Mouse (Mus musculus): ENCODE results near the gene Coq8b. TPM values are rescaled to one million over a fixed set of nuclear protein-coding genes. Genes with fewer than 3 reads are reported as not detected.
"Not testable (repeated sequence)": the region's sequence is repeated elsewhere in the genome, so short reads cannot be mapped to it uniquely, and the experiment has no call there.

Coq8b gene
- polyA plus RNA-seq, 1 experiment from 2014 or later = 16.8 TPM

DNA sequence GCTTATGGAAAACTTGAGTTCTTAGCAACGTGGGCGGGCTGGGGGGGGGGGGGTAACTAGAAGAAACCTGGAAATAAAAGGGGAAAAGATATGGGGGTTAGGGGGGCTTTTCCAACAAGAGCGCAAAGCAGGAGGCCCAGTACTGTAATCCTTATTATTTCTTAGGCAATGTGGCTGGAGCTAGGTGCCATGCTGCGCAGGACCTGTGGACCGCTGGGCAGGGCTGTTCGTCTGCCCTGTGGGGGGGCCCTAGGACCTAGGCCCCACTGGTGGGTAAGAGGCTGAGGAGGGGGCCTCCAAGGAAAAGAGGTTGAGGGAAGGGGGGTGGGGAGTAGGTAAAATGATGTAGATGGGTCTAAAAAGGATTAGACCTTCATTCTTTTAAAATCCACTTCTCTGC, 477 bp downstream of the Coq8b start:
- Histone ChIP-seq H3K36me3 (ENCODE audit: control insufficient read depth, insufficient read depth) (peaks cover 9% of the 10 kb centered on the region; the same call in 1 of the 2 replicates), H3K4me1 (replicated peaks; ENCODE audit: control insufficient read depth, insufficient read depth, low read length) (no peaks in the 10 kb centered on the region), H3K27ac (ENCODE audit: low read depth, low read length) (no peak overlapping the region), H3K4me2 (replicated peaks; ENCODE audit: low read depth) (peak overlapping the region; percentile 67), H3K27me3 (replicated peaks; ENCODE audit: control insufficient read depth, insufficient read depth, low read length) (no peaks in the 10 kb centered on the region), H3K4me3 (ENCODE audit: low read depth, low read length) (peak overlapping the region; percentile 70), H3K9me3 (ENCODE audit: control insufficient read depth) (no peaks in the 10 kb centered on the region), H3K9ac (ENCODE audit: low read depth, low read length) (peak overlapping the region; percentile 31; the same call in 1 of the 2 replicates)
- TF ChIP-seq CTCF (IDR thresholded peaks at IDR 0.05; ENCODE audit: low read depth) = no peak
- WGBS = 4% methylated on average over 6 of the region's 6 CpGs
- ATAC-seq = no peak; the same call in 1 of the 2 replicates

DNA sequence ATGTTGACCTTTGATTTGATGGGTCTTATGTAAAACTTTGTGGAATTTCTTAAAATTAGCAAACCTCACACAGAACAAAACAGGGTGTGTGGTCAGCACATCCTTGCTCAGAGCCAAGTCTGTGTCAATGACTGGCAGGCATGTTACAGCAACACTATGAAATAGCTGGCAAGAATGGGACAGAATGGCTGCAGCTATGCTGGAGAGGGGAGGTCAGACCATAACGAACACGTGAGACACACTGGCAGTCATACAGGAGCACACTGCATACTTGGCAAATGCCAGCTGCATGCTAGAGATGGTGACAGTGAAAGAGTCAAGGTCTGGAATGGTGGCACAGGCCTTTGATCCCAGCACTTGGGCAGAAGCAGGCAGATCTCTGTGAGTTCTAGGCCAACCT, 2.9 kb downstream of the Coq8b start:
- TF ChIP-seq CTCF (IDR thresholded peaks at IDR 0.05; ENCODE audit: low read depth) = no peak
- H3K9me3 ChIP-seq (ENCODE audit: control insufficient read depth) = no peaks in the 10 kb centered on the region
- H3K4me3 ChIP-seq (ENCODE audit: low read depth, low read length) = no peak overlapping the region
- WGBS = 91% methylated on average over 2 of the region's 2 CpGs
- no peaks in the 10 kb centered on the region for H3K27me3 ChIP-seq (replicated peaks; ENCODE audit: control insufficient read depth, insufficient read depth, low read length)
- H3K4me1 ChIP-seq (replicated peaks; ENCODE audit: control insufficient read depth, insufficient read depth, low read length) = no peaks in the 10 kb centered on the region
- ATAC-seq = no peak
- no peak overlapping the region for H3K27ac ChIP-seq (ENCODE audit: low read depth, low read length)
- no peak overlapping the region for H3K4me2 ChIP-seq (replicated peaks; ENCODE audit: low read depth)
- peaks cover 24% of the 10 kb centered on the region for H3K36me3 ChIP-seq (ENCODE audit: control insufficient read depth, insufficient read depth)
- no peak overlapping the region for H3K9ac ChIP-seq (ENCODE audit: low read depth, low read length)

DNA sequence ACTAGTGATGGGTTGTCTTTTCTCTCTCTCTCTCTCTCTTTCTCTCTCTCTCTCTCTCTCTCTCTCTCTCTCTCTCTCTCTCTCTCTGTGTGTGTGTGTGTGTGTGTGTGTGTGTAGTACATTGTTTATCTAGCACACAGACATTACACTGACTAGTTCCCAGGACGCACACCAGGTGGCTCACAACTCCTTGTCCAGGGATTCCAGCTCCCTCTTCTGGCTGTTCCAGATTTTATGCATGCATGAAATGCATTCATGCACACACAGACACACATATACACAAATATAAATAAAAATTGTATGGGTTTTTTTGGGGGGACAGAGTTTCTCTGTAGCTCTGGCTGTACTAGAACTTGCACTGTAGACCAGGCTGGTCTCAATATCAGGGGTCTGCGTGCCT, 4.7 kb downstream of the Coq8b start:
- peak; percentile 61 for TF ChIP-seq CTCF (IDR thresholded peaks at IDR 0.05; ENCODE audit: low read depth)
- ATAC-seq = no peak
- Histone ChIP-seq H3K9me3 (ENCODE audit: control insufficient read depth) (no peaks in the 10 kb centered on the region), H3K9ac (ENCODE audit: low read depth, low read length) (no peak overlapping the region), H3K27me3 (replicated peaks; ENCODE audit: control insufficient read depth, insufficient read depth, low read length) (no peaks in the 10 kb centered on the region), H3K27ac (ENCODE audit: low read depth, low read length) (no peak overlapping the region), H3K4me1 (replicated peaks; ENCODE audit: control insufficient read depth, insufficient read depth, low read length) (no peaks in the 10 kb centered on the region), H3K4me3 (ENCODE audit: low read depth, low read length) (no peak overlapping the region), H3K4me2 (replicated peaks; ENCODE audit: low read depth) (no peak overlapping the region), H3K36me3 (ENCODE audit: control insufficient read depth, insufficient read depth) (peaks cover 35% of the 10 kb centered on the region)
- WGBS = 83% methylated on average over 2 of the region's 2 CpGs

DNA sequence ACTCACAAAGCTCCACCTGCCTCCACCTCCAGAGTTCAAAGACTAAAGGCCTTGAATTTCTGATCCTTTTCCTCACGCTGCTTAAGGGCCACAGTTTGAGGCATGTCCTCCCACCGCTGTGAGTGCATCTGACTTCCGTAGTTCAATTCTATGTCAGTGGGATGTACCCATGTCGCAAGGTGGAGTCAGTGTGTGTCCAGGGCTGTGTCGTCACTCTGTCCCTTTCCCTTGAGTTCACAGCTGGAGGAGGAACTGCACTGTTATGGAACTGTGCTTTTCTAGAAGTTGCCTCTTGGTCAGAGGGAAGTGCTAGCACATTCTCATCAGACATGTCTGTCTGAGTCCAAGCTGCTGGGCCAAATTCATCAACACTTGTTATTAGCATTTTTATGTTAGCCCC, 5.7 kb downstream of the Coq8b start:
- Histone ChIP-seq H3K27me3 (replicated peaks; ENCODE audit: control insufficient read depth, insufficient read depth, low read length) (no peaks in the 10 kb centered on the region), H3K9ac (ENCODE audit: low read depth, low read length) (no peak overlapping the region), H3K4me1 (replicated peaks; ENCODE audit: control insufficient read depth, insufficient read depth, low read length) (no peaks in the 10 kb centered on the region), H3K27ac (ENCODE audit: low read depth, low read length) (no peak overlapping the region), H3K36me3 (ENCODE audit: control insufficient read depth, insufficient read depth) (peaks cover 40% of the 10 kb centered on the region), H3K4me3 (ENCODE audit: low read depth, low read length) (no peak overlapping the region), H3K4me2 (replicated peaks; ENCODE audit: low read depth) (no peak overlapping the region), H3K9me3 (ENCODE audit: control insufficient read depth) (no peaks in the 10 kb centered on the region)
- no peak for TF ChIP-seq CTCF (IDR thresholded peaks at IDR 0.05; ENCODE audit: low read depth)
- ATAC-seq = no peak
- WGBS = 92% methylated on average over 5 of the region's 5 CpGs

DNA sequence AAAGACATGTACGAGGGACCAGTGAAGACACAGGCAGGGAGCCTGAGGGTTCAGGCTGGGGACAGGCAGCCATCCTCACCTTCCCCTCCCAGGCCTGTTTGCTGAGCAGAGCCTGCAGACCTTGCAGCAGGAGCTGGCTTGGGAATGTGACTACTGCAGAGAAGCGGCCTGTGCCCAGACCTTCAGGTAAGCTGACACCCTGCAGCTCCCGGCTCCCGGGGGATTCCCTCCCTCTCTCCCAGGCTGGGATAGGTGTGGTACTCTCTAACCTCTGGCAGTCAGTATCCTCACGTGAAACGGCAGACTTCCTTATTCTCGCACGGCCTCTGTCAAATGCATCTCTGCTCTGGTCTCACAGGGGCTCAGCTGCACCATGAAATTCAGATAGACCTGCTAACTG, 10.4 kb downstream of the Coq8b start:
- Histone ChIP-seq H3K4me2 (replicated peaks; ENCODE audit: low read depth) (no peak overlapping the region), H3K9me3 (ENCODE audit: control insufficient read depth) (no peaks in the 10 kb centered on the region), H3K27ac (ENCODE audit: low read depth, low read length) (no peak overlapping the region), H3K9ac (ENCODE audit: low read depth, low read length) (no peak overlapping the region), H3K27me3 (replicated peaks; ENCODE audit: control insufficient read depth, insufficient read depth, low read length) (no peaks in the 10 kb centered on the region), H3K4me3 (ENCODE audit: low read depth, low read length) (no peak overlapping the region), H3K4me1 (replicated peaks; ENCODE audit: control insufficient read depth, insufficient read depth, low read length) (no peaks in the 10 kb centered on the region), H3K36me3 (ENCODE audit: control insufficient read depth, insufficient read depth) (peaks cover 54% of the 10 kb centered on the region)
- 70% methylated on average over 8 of the region's 8 CpGs for WGBS
- no peak for ATAC-seq
- no peak for TF ChIP-seq CTCF (IDR thresholded peaks at IDR 0.05; ENCODE audit: low read depth)

DNA sequence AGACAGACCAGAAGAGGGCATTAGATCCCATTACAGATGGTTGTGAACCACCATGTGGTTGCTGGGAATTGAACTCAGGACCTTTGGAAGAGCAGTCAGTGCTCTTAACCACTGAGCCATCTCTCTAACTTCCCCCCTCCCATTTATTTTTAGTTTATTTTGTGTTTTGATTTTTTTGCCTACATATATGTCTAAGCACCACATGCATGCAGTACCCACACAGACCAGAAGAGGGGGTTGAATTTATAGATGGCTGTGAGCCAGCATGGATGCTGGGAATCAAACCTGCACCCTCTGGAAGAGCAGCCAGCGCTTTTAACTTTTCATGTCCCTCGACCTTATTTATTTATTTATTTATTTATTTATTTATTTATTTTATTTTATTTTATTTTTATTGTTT, 11.3 kb downstream of the Coq8b start:
- WGBS = 84% methylated on average over 2 of the region's 2 CpGs
- peaks cover 52% of the 10 kb centered on the region for H3K36me3 ChIP-seq (ENCODE audit: control insufficient read depth, insufficient read depth)
- H3K4me3 ChIP-seq (ENCODE audit: low read depth, low read length); H3K9me3 ChIP-seq (ENCODE audit: control insufficient read depth); ATAC-seq; H3K9ac ChIP-seq (ENCODE audit: low read depth, low read length); H3K4me1 ChIP-seq (replicated peaks; ENCODE audit: control insufficient read depth, insufficient read depth, low read length); H3K27me3 ChIP-seq (replicated peaks; ENCODE audit: control insufficient read depth, insufficient read depth, low read length); H3K27ac ChIP-seq (ENCODE audit: low read depth, low read length); H3K4me2 ChIP-seq (replicated peaks; ENCODE audit: low read depth): not testable (repeated sequence)
- peak; percentile 55 for TF ChIP-seq CTCF (IDR thresholded peaks at IDR 0.05; ENCODE audit: low read depth)

DNA sequence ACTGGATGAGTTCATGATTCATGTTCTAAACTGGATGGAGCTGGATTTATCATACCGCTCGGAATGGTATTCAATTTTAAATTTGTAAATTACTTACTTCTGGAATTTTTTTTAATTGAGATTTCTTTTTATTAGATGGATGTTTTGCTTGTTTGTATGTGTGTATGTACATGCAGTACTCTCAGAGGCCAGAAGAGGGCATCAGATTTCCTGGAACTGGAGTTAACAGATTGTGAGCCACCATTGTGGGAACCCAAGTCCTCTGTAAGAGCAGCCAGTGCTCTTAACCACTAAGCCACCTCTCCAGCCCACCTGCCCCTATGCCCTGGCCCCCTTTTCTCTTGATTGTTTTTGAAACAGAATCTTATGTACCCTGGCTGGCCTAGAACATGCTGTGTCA, 16.3 kb downstream of the Coq8b start:
- Histone ChIP-seq H3K9me3 (ENCODE audit: control insufficient read depth) (no peaks in the 10 kb centered on the region), H3K4me1 (replicated peaks; ENCODE audit: control insufficient read depth, insufficient read depth, low read length) (no peaks in the 10 kb centered on the region), H3K27ac (ENCODE audit: low read depth, low read length) (no peak overlapping the region), H3K4me2 (replicated peaks; ENCODE audit: low read depth) (no peak overlapping the region), H3K9ac (ENCODE audit: low read depth, low read length) (no peak overlapping the region), H3K27me3 (replicated peaks; ENCODE audit: control insufficient read depth, insufficient read depth, low read length) (no peaks in the 10 kb centered on the region), H3K36me3 (ENCODE audit: control insufficient read depth, insufficient read depth) (peaks cover 44% of the 10 kb centered on the region; the same call in 1 of the 2 replicates), H3K4me3 (ENCODE audit: low read depth, low read length) (no peak overlapping the region)
- TF ChIP-seq CTCF (IDR thresholded peaks at IDR 0.05; ENCODE audit: low read depth) = peak; percentile 69
- WGBS = 98% methylated on average over 2 of the region's 2 CpGs
- ATAC-seq = no peak

Measured in intestine, postnatal 0 days (tissue).